Mouse (Mus musculus): ENCODE results near the gene Setd7.

DNA sequence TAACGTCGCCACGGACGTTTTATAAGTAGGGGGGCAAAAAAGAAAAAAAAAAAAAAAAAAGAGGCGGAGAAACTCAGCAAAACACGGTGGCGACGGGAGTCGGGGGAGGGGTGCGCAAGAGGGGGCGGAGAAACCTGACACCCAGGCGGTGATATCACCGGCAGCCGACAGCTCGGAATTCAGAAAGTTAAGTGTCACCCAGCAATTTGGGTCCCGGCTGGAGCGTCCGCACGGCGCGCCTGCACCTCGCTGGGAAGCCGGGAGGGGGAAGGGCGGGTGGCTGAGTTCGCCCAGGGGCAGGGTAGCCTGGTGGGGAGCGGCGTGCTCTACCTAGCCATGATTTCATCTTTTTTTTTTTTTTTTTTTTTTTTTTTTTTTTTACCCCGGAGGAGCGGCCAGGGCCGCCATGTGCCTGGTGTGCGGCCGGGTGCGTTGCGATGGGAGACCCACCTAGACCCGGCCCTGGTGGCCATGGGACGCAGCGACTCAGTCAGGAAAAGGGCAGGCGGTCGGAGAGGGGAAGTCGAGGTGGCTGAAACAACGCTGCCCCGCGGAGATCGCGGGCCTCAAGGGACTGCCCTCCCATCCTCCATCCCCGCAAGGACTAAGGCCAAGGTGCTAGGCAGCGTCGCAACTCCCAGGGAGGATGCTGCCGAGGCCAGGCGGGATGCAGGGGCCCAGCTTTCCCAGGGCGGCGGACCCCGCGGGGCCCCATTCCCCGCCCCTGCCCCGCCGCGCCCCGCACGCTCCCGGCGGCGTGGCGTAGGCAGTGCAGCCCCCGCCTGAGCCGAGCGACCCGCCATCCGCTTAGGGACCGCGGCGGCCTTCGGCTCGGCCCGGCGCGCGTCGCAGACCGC lies 857 bp downstream of the Setd7 start:
- TF ChIP-seq UBTF (IDR thresholded peaks at IDR 0.05; ENCODE audit: low read depth, low read length) (no peak), HCFC1 (IDR thresholded peaks at IDR 0.05; ENCODE audit: low read depth, low read length) (peak; percentile 33; the same call in 1 of the 2 replicates), CTCF (conservative IDR thresholded peaks at IDR 0.05 in 1 of 2, IDR thresholded peaks at IDR 0.05 in 1 of 2; ENCODE audit: low read depth in 2 of 2, low read length in 2 of 2) (no peak), JUND (conservative IDR thresholded peaks at IDR 0.05; ENCODE audit: low read depth, low read length) (no peak), POLR2A (IDR thresholded peaks at IDR 0.05; ENCODE audit: low read depth, low read length) (peak; percentile 94), EP300 (IDR thresholded peaks at IDR 0.05; ENCODE audit: low read length) (no peak), TCF12 (IDR thresholded peaks at IDR 0.05; ENCODE audit: low read depth, low read length) (peak; percentile 82)

Data from CH12.LX (cell line).